Mouse (Mus musculus): ENCODE data around the gene Hdgfl2. TPM values are rescaled to one million over a fixed set of nuclear protein-coding genes. Genes with fewer than 3 reads are reported as not detected.

The Hdgfl2 gene
- polyA plus RNA-seq, 1 experiment from 2014 or later: 121 TPM

GRCm38 (mm10) chr17:56137839-56138613 is 58.6 kb downstream of the Hdgfl2 start:
- ATAC-seq (ENCODE audit: low FRiP score) (no peak), DNase-seq (ENCODE audit: low spot score, missing footprints) (no peak)
- WGBS: 16% methylated on average over 25 of the region's 25 CpGs
- Histone ChIP-seq H3K36me3 (ENCODE audit: control insufficient read depth, insufficient read depth, low read length) (no peaks in the 10 kb centered on the region), H3K9me3 (ENCODE audit: control insufficient read depth, low read length) (no peaks in the 10 kb centered on the region), H3K27ac (ENCODE audit: low read depth, low read length) (no peak overlapping the region), H3K9ac (ENCODE audit: low read length) (peak overlapping the region; percentile 1; the same call in 1 of the 2 replicates), H3K27me3 (ENCODE audit: control insufficient read depth, insufficient read depth, low read length) (peaks cover 35% of the 10 kb centered on the region), H3K4me3 (ENCODE audit: low read depth, low read length) (no peak overlapping the region), H3K4me1 (ENCODE audit: control insufficient read depth, insufficient read depth, low read length) (peaks cover 32% of the 10 kb centered on the region), H3K4me2 (peak overlapping the region; percentile 21; the same call in 1 of the 2 replicates)

GRCm38 (mm10) chr17:56139355-56139754 is 59.9 kb downstream of the Hdgfl2 start:
- no peak overlapping the region for H3K27ac ChIP-seq (ENCODE audit: low read depth, low read length)
- H3K36me3 ChIP-seq (ENCODE audit: control insufficient read depth, insufficient read depth, low read length): no peaks in the 10 kb centered on the region
- peaks cover 37% of the 10 kb centered on the region for H3K27me3 ChIP-seq (ENCODE audit: control insufficient read depth, insufficient read depth, low read length)
- DNase-seq (ENCODE audit: low spot score, missing footprints) (no peak), ATAC-seq (ENCODE audit: low FRiP score) (peak; percentile 25; the same call in 1 of the 2 replicates)
- H3K4me1 ChIP-seq (ENCODE audit: control insufficient read depth, insufficient read depth, low read length): peaks cover 26% of the 10 kb centered on the region
- 3% methylated on average over 20 of the region's 21 CpGs for WGBS
- no peaks in the 10 kb centered on the region for H3K9me3 ChIP-seq (ENCODE audit: control insufficient read depth, low read length)
- peak overlapping the region; percentile 67 for H3K4me3 ChIP-seq (ENCODE audit: low read depth, low read length)
- peak overlapping the region; percentile 96 for H3K4me2 ChIP-seq
- peak overlapping the region; percentile 69 for H3K9ac ChIP-seq (ENCODE audit: low read length)

GRCm38 (mm10) chr17:56139858-56140595 is 60.6 kb downstream of the Hdgfl2 start, which contains the start of gene Sema6b:
Gene Sema6b (minus strand): TSS chr17:56140343.
- DNase-seq (ENCODE audit: low spot score, missing footprints): peak; percentile 97
- Histone ChIP-seq H3K9me3 (ENCODE audit: control insufficient read depth, low read length) (no peaks in the 10 kb centered on the region), H3K4me1 (ENCODE audit: control insufficient read depth, insufficient read depth, low read length) (peaks cover 22% of the 10 kb centered on the region), H3K36me3 (ENCODE audit: control insufficient read depth, insufficient read depth, low read length) (no peaks in the 10 kb centered on the region), H3K9ac (ENCODE audit: low read length) (peak within 1 kb of the TSS; percentile 69), H3K4me2 (peak within 1 kb of the TSS; percentile 96), H3K4me3 (ENCODE audit: low read depth, low read length) (peak within 1 kb of the TSS; percentile 67), H3K27me3 (ENCODE audit: control insufficient read depth, insufficient read depth, low read length) (peaks cover 37% of the 10 kb centered on the region), H3K27ac (ENCODE audit: low read depth, low read length) (peak within 1 kb of the TSS; percentile 25; the same call in 1 of the 2 replicates)
- peak; percentile 47 for ATAC-seq (ENCODE audit: low FRiP score)
- WGBS: 1% methylated on average over 74 of the region's 79 CpGs

- peak; percentile 97 for DNase-seq (ENCODE audit: low spot score, missing footprints)
- peaks cover 37% of the 10 kb centered on the region for H3K27me3 ChIP-seq (ENCODE audit: control insufficient read depth, insufficient read depth, low read length)
- H3K4me2 ChIP-seq: peak overlapping the region; percentile 43
- peaks cover 22% of the 10 kb centered on the region for H3K4me1 ChIP-seq (ENCODE audit: control insufficient read depth, insufficient read depth, low read length)
- no peak overlapping the region for H3K27ac ChIP-seq (ENCODE audit: low read depth, low read length)
- H3K36me3 ChIP-seq (ENCODE audit: control insufficient read depth, insufficient read depth, low read length): no peaks in the 10 kb centered on the region
- H3K9me3 ChIP-seq (ENCODE audit: control insufficient read depth, low read length): no peaks in the 10 kb centered on the region
- peak; percentile 70 for ATAC-seq (ENCODE audit: low FRiP score)
- peak overlapping the region; percentile 24; the same call in 1 of the 2 replicates for H3K9ac ChIP-seq (ENCODE audit: low read length)
- WGBS: 2% methylated on average over 44 of the region's 47 CpGs
- peak overlapping the region; percentile 31 for H3K4me3 ChIP-seq (ENCODE audit: low read depth, low read length)
Measured at GRCm38 (mm10) chr17:56141702-56142605, 62.5 kb downstream of the Hdgfl2 start.

GRCm38 (mm10) chr17:56144546-56144945 is 65.1 kb downstream of the Hdgfl2 start:
- DNase-seq (ENCODE audit: low spot score, missing footprints) (no peak), ATAC-seq (ENCODE audit: low FRiP score) (no peak)
- no peak overlapping the region for H3K4me2 ChIP-seq
- no peak overlapping the region for H3K9ac ChIP-seq (ENCODE audit: low read length)
- no peak overlapping the region for H3K27ac ChIP-seq (ENCODE audit: low read depth, low read length)
- WGBS: 77% methylated on average over 9 of the region's 9 CpGs
- H3K27me3 ChIP-seq (ENCODE audit: control insufficient read depth, insufficient read depth, low read length): peaks cover 38% of the 10 kb centered on the region
- H3K4me1 ChIP-seq (ENCODE audit: control insufficient read depth, insufficient read depth, low read length): peaks cover 19% of the 10 kb centered on the region
- H3K9me3 ChIP-seq (ENCODE audit: control insufficient read depth, low read length): no peaks in the 10 kb centered on the region
- H3K4me3 ChIP-seq (ENCODE audit: low read depth, low read length): no peak overlapping the region
- no peaks in the 10 kb centered on the region for H3K36me3 ChIP-seq (ENCODE audit: control insufficient read depth, insufficient read depth, low read length)

- WGBS: 22% methylated on average over 9 of the region's 9 CpGs
- peaks cover 18% of the 10 kb centered on the region for H3K4me1 ChIP-seq (ENCODE audit: control insufficient read depth, insufficient read depth, low read length)
- H3K4me3 ChIP-seq (ENCODE audit: low read depth, low read length): no peak overlapping the region
- peaks cover 29% of the 10 kb centered on the region for H3K27me3 ChIP-seq (ENCODE audit: control insufficient read depth, insufficient read depth, low read length)
- no peak overlapping the region for H3K9ac ChIP-seq (ENCODE audit: low read length)
- no peaks in the 10 kb centered on the region for H3K36me3 ChIP-seq (ENCODE audit: control insufficient read depth, insufficient read depth, low read length)
- H3K4me2 ChIP-seq: no peak overlapping the region
- no peak overlapping the region for H3K27ac ChIP-seq (ENCODE audit: low read depth, low read length)
- DNase-seq (ENCODE audit: low spot score, missing footprints) (no peak), ATAC-seq (ENCODE audit: low FRiP score) (no peak)
- no peaks in the 10 kb centered on the region for H3K9me3 ChIP-seq (ENCODE audit: control insufficient read depth, low read length)
Measured at GRCm38 (mm10) chr17:56146131-56146530, 66.7 kb downstream of the Hdgfl2 start.

GRCm38 (mm10) chr17:56147420-56147819 is 68.0 kb downstream of the Hdgfl2 start:
- Histone ChIP-seq H3K4me3 (ENCODE audit: low read depth, low read length) (no peak overlapping the region), H3K27me3 (ENCODE audit: control insufficient read depth, insufficient read depth, low read length) (peaks cover 22% of the 10 kb centered on the region), H3K27ac (ENCODE audit: low read depth, low read length) (no peak overlapping the region), H3K9ac (ENCODE audit: low read length) (no peak overlapping the region), H3K4me1 (ENCODE audit: control insufficient read depth, insufficient read depth, low read length) (peaks cover 9% of the 10 kb centered on the region), H3K9me3 (ENCODE audit: control insufficient read depth, low read length) (no peaks in the 10 kb centered on the region), H3K4me2 (no peak overlapping the region), H3K36me3 (ENCODE audit: control insufficient read depth, insufficient read depth, low read length) (no peaks in the 10 kb centered on the region)
- DNase-seq (ENCODE audit: low spot score, missing footprints) (no peak), ATAC-seq (ENCODE audit: low FRiP score) (no peak)
- 63% methylated on average over 12 of the region's 12 CpGs for WGBS

- DNase-seq (ENCODE audit: low spot score, missing footprints): no peak
- 17% methylated on average over 9 of the region's 9 CpGs for WGBS
- no peaks in the 10 kb centered on the region for H3K36me3 ChIP-seq (ENCODE audit: control insufficient read depth, insufficient read depth, low read length)
- H3K27ac ChIP-seq (ENCODE audit: low read depth, low read length): no peak overlapping the region
- peaks cover 22% of the 10 kb centered on the region for H3K27me3 ChIP-seq (ENCODE audit: control insufficient read depth, insufficient read depth, low read length)
- peak overlapping the region; percentile 43; the same call in 1 of the 2 replicates for H3K4me2 ChIP-seq
- no peak overlapping the region for H3K9ac ChIP-seq (ENCODE audit: low read length)
- H3K4me3 ChIP-seq (ENCODE audit: low read depth, low read length): no peak overlapping the region
- no peaks in the 10 kb centered on the region for H3K9me3 ChIP-seq (ENCODE audit: control insufficient read depth, low read length)
- ATAC-seq (ENCODE audit: low FRiP score): peak; percentile 20; the same call in 1 of the 2 replicates
- H3K4me1 ChIP-seq (ENCODE audit: control insufficient read depth, insufficient read depth, low read length): peaks cover 7% of the 10 kb centered on the region
Measured at GRCm38 (mm10) chr17:56148280-56148679, 68.8 kb downstream of the Hdgfl2 start.
